In genomic region chr9:15273981-15274380, GRCm38 (mm10) we compare ENCODE assay signal across 17 mouse cellular contexts. TPM values are rescaled to one million over a fixed set of nuclear protein-coding genes. Genes with fewer than 3 reads are reported as not detected.
"Had no signal": no experiment of that assay in that cellular context is flagged by ENCODE, and none has a peak within 500 bp of the region (broad histone marks: within the 10 kb centered on the region; RNA-seq: fewer than 3 reads in every experiment).

No protein-coding gene starts in this region.

- DNase-seq: liver, postnatal 0 days; lung, adult 2 months; lung, postnatal 14 days; lung, postnatal 36 days; retina, postnatal 1 day; right cerebral cortex, adult 18-20 months; right cerebral cortex, postnatal 25 days; right cerebral cortex, postnatal 4 days; spleen, adult 18-20 months; thymus, adult 18-20 months; thymus, postnatal 14 days; thymus, postnatal 36 days had no signal

- ATAC-seq: liver, postnatal 0 days; lung, postnatal 0 days; midbrain, embryonic 13.5 days; midbrain, embryonic 15.5 days had no signal

RNA-seq across cellular contexts. Expression of gene Vstm5, which starts 35.1 kb away (rescaled TPM):
- total RNA-seq: monocyte, adult 5-6 weeks; neutrophil, adult 5-6 weeks had no signal
